Mouse (Mus musculus) right cerebral cortex, postnatal 36 days (tissue): Measurements from ENCODE around the gene Spn.
A peak's percentile ranks its signal among the peaks of the same experiment; 100 is the strongest.
"Not testable (repeated sequence)": the region's sequence is repeated elsewhere in the genome, so short reads cannot be mapped to it uniquely, and the experiment has no call there.

Experiments
- DNase-seq, 2 experiments: peaks; one replicate each; pipeline ENCODE4 v3.0.0; 2022; ENCODE audit warnings: low spot score in 2 of 2, mixed read lengths in 1 of 2

Spn gene

GRCm38 (mm10) chr7:127105551-127105950 is 32.1 kb downstream of the Spn start:
- DNase-seq = no peak

- peak; percentile 43 to 56 for DNase-seq
Observed at GRCm38 (mm10) chr7:127104560-127105332, 32.9 kb downstream of the Spn start.

- DNase-seq = no peak
Observed at GRCm38 (mm10) chr7:127103960-127104359, 33.7 kb downstream of the Spn start.

- no peak for DNase-seq
Observed at GRCm38 (mm10) chr7:127102148-127102547, 35.5 kb downstream of the Spn start.

- DNase-seq = no peak
Observed at GRCm38 (mm10) chr7:127101451-127102016, 36.1 kb downstream of the Spn start.

GRCm38 (mm10) chr7:127099528-127099927 is 38.1 kb downstream of the Spn start:
- DNase-seq = no peak

GRCm38 (mm10) chr7:127098950-127099349 is 38.7 kb downstream of the Spn start:
- DNase-seq = no peak

GRCm38 (mm10) chr7:127098521-127098920 is 39.1 kb downstream of the Spn start:
- no peak for DNase-seq

- DNase-seq = no peak
Observed at GRCm38 (mm10) chr7:127096456-127096855, 41.2 kb downstream of the Spn start.

- no peak for DNase-seq
Observed at GRCm38 (mm10) chr7:127093914-127094313, 43.7 kb downstream of the Spn start.

GRCm38 (mm10) chr7:127091114-127091896 is 46.3 kb downstream of the Spn start, which contains the start of gene AI467606:
Gene AI467606, plus strand, starts transcription at chr7:127091359.
- DNase-seq = no peak

GRCm38 (mm10) chr7:127090154-127091113 is 47.2 kb downstream of the Spn start:
- no peak for DNase-seq

- DNase-seq = no peak
Observed at GRCm38 (mm10) chr7:127088901-127089845, 48.5 kb downstream of the Spn start.

GRCm38 (mm10) chr7:127088083-127088482 is 49.5 kb downstream of the Spn start:
- no peak for DNase-seq

GRCm38 (mm10) chr7:127087278-127088010 is 50.2 kb downstream of the Spn start, which contains the start of gene Zg16:
Gene Zg16, minus strand, starts transcription at chr7:127087328.
- not testable (repeated sequence) for DNase-seq

- not testable (repeated sequence) for DNase-seq
Observed at GRCm38 (mm10) chr7:127085751-127086150, 51.9 kb downstream of the Spn start.

GRCm38 (mm10) chr7:127084794-127085193 is 52.8 kb downstream of the Spn start:
- DNase-seq = no peak

GRCm38 (mm10) chr7:127083689-127084088 is 53.9 kb downstream of the Spn start:
- DNase-seq = no peak

- DNase-seq = no peak
Observed at GRCm38 (mm10) chr7:127082995-127083394, 54.6 kb downstream of the Spn start.
